Mouse (Mus musculus): ENCODE data around the gene Cabp7. TPM values are rescaled to one million over a fixed set of nuclear protein-coding genes. Genes with fewer than 3 reads are reported as not detected.
"Not testable (repeated sequence)": the region's sequence is repeated elsewhere in the genome, so short reads cannot be mapped to it uniquely, and the experiment has no call there.

The Cabp7 gene
- polyA plus RNA-seq, 1 experiment from 2014 or later: 1.4 TPM

- no peak for DNase-seq (ENCODE audit: low spot score)
- Histone ChIP-seq H3K27ac (no peak overlapping the region), H3K9me3 (no peaks in the 10 kb centered on the region), H3K4me3 (no peak overlapping the region), H3K4me1 (replicated peaks) (peaks cover 14% of the 10 kb centered on the region), H3K27me3 (ENCODE audit: insufficient read depth, poor library complexity, severe bottlenecking) (no peaks in the 10 kb centered on the region), H3K36me3 (peaks cover 27% of the 10 kb centered on the region)
- WGBS: 89% methylated on average over 9 of the region's 9 CpGs
Measured at GRCm38 (mm10) chr11:4719961-4720360, 26.6 kb downstream of the Cabp7 start.

- no peaks in the 10 kb centered on the region for H3K9me3 ChIP-seq
- 86% methylated on average over 5 of the region's 5 CpGs for WGBS
- no peak for DNase-seq (ENCODE audit: low spot score)
- H3K4me3 ChIP-seq: no peak overlapping the region
- H3K4me1 ChIP-seq (replicated peaks): peaks cover 14% of the 10 kb centered on the region
- no peak overlapping the region for H3K27ac ChIP-seq
- H3K36me3 ChIP-seq: peaks cover 13% of the 10 kb centered on the region
- H3K27me3 ChIP-seq (ENCODE audit: insufficient read depth, poor library complexity, severe bottlenecking): no peaks in the 10 kb centered on the region
Measured at GRCm38 (mm10) chr11:4718548-4718947, 28.0 kb downstream of the Cabp7 start.

GRCm38 (mm10) chr11:4716530-4717236 is 29.9 kb downstream of the Cabp7 start:
- no peak for DNase-seq (ENCODE audit: low spot score)

GRCm38 (mm10) chr11:4715596-4715995 is 31.0 kb downstream of the Cabp7 start:
- H3K4me3 ChIP-seq: no peak overlapping the region
- peaks cover 9% of the 10 kb centered on the region for H3K4me1 ChIP-seq (replicated peaks)
- H3K27ac ChIP-seq: no peak overlapping the region
- H3K36me3 ChIP-seq: no peaks in the 10 kb centered on the region
- no peaks in the 10 kb centered on the region for H3K27me3 ChIP-seq (ENCODE audit: insufficient read depth, poor library complexity, severe bottlenecking)
- WGBS: 88% methylated on average over 4 of the region's 4 CpGs
- no peaks in the 10 kb centered on the region for H3K9me3 ChIP-seq
- DNase-seq (ENCODE audit: low spot score): no peak

More at GRCm38 (mm10) chr11:4716530-4717236, 29.9 kb downstream of the Cabp7 start:
- Histone ChIP-seq H3K4me3 (no peak overlapping the region), H3K9me3 (no peaks in the 10 kb centered on the region), H3K4me1 (replicated peaks) (peaks cover 14% of the 10 kb centered on the region), H3K36me3 (no peaks in the 10 kb centered on the region), H3K27me3 (ENCODE audit: insufficient read depth, poor library complexity, severe bottlenecking) (no peaks in the 10 kb centered on the region), H3K27ac (no peak overlapping the region)
- 90% methylated on average over 5 of the region's 5 CpGs for WGBS

- Histone ChIP-seq H3K4me3 (no peak overlapping the region), H3K9me3 (no peaks in the 10 kb centered on the region), H3K27me3 (ENCODE audit: insufficient read depth, poor library complexity, severe bottlenecking) (no peaks in the 10 kb centered on the region), H3K36me3 (no peaks in the 10 kb centered on the region), H3K27ac (no peak overlapping the region), H3K4me1 (replicated peaks) (peaks cover 3% of the 10 kb centered on the region)
- WGBS: 88% methylated on average over 4 of the region's 4 CpGs
- DNase-seq (ENCODE audit: low spot score): no peak
Measured at GRCm38 (mm10) chr11:4714727-4715126, 31.9 kb downstream of the Cabp7 start.

- no peak for DNase-seq (ENCODE audit: low spot score)
Measured at GRCm38 (mm10) chr11:4712822-4713221, 33.8 kb downstream of the Cabp7 start.

GRCm38 (mm10) chr11:4710188-4710587 is 36.4 kb downstream of the Cabp7 start:
- WGBS: 89% methylated on average over 4 of the region's 4 CpGs
- not testable (repeated sequence) for H3K27ac ChIP-seq; H3K4me1 ChIP-seq (replicated peaks); H3K27me3 ChIP-seq (ENCODE audit: insufficient read depth, poor library complexity, severe bottlenecking); H3K36me3 ChIP-seq; H3K4me3 ChIP-seq; H3K9me3 ChIP-seq; DNase-seq (ENCODE audit: low spot score)

More at GRCm38 (mm10) chr11:4712822-4713221, 33.8 kb downstream of the Cabp7 start:
- H3K27me3 ChIP-seq (ENCODE audit: insufficient read depth, poor library complexity, severe bottlenecking): no peaks in the 10 kb centered on the region
- no peak overlapping the region for H3K27ac ChIP-seq
- no peaks in the 10 kb centered on the region for H3K9me3 ChIP-seq
- no peaks in the 10 kb centered on the region for H3K36me3 ChIP-seq
- H3K4me1 ChIP-seq (replicated peaks): no peaks in the 10 kb centered on the region
- no peak overlapping the region for H3K4me3 ChIP-seq

- Histone ChIP-seq H3K27ac (peak overlapping the region; percentile 87; the same call in 1 of the 2 replicates), H3K36me3 (peaks cover 25% of the 10 kb centered on the region), H3K27me3 (ENCODE audit: insufficient read depth, poor library complexity, severe bottlenecking) (no peaks in the 10 kb centered on the region), H3K9me3 (no peaks in the 10 kb centered on the region), H3K4me1 (replicated peaks) (peaks cover 18% of the 10 kb centered on the region), H3K4me3 (peak overlapping the region; percentile 68)
- DNase-seq (ENCODE audit: low spot score): no peak
- 10% methylated on average over 4 of the region's 4 CpGs for WGBS
Measured at GRCm38 (mm10) chr11:4705178-4705577, 41.4 kb downstream of the Cabp7 start.

- peak; percentile 91 for DNase-seq (ENCODE audit: low spot score)
- Histone ChIP-seq H3K4me3 (peak within 1 kb of the TSS; percentile 68), H3K27me3 (ENCODE audit: insufficient read depth, poor library complexity, severe bottlenecking) (no peaks in the 10 kb centered on the region), H3K4me1 (replicated peaks) (peaks cover 18% of the 10 kb centered on the region), H3K9me3 (no peaks in the 10 kb centered on the region), H3K27ac (peak within 1 kb of the TSS; percentile 87), H3K36me3 (peaks cover 33% of the 10 kb centered on the region)
- WGBS: under 1% methylated on average over 47 of the region's 47 CpGs
Measured at GRCm38 (mm10) chr11:4704072-4704964, 42.3 kb downstream of the Cabp7 start, which contains the start of the genes Uqcr10 and Zmat5. TSS of gene Uqcr10 (minus strand) at chr11:4704342. TSS of gene Zmat5 (plus strand) at chr11:4704678.

GRCm38 (mm10) chr11:4703688-4704071 is 42.9 kb downstream of the Cabp7 start:
- DNase-seq (ENCODE audit: low spot score): no peak
- H3K27me3 ChIP-seq (ENCODE audit: insufficient read depth, poor library complexity, severe bottlenecking): no peaks in the 10 kb centered on the region
- peak overlapping the region; percentile 68 for H3K4me3 ChIP-seq
- H3K36me3 ChIP-seq: peaks cover 33% of the 10 kb centered on the region
- no peaks in the 10 kb centered on the region for H3K9me3 ChIP-seq
- peak overlapping the region; percentile 87 for H3K27ac ChIP-seq
- WGBS: 6% methylated on average over 12 of the region's 12 CpGs
- peaks cover 18% of the 10 kb centered on the region for H3K4me1 ChIP-seq (replicated peaks)

- peaks cover 33% of the 10 kb centered on the region for H3K36me3 ChIP-seq
- DNase-seq (ENCODE audit: low spot score): no peak
- H3K27ac ChIP-seq: no peak overlapping the region
- no peaks in the 10 kb centered on the region for H3K9me3 ChIP-seq
- H3K4me3 ChIP-seq: no peak overlapping the region
- H3K4me1 ChIP-seq (replicated peaks): peaks cover 18% of the 10 kb centered on the region
- WGBS: 87% methylated on average over 8 of the region's 8 CpGs
- no peaks in the 10 kb centered on the region for H3K27me3 ChIP-seq (ENCODE audit: insufficient read depth, poor library complexity, severe bottlenecking)
Measured at GRCm38 (mm10) chr11:4700726-4701125, 45.9 kb downstream of the Cabp7 start.

- H3K27ac ChIP-seq: no peak overlapping the region
- WGBS: 67% methylated on average over 7 of the region's 7 CpGs
- no peaks in the 10 kb centered on the region for H3K27me3 ChIP-seq (ENCODE audit: insufficient read depth, poor library complexity, severe bottlenecking)
- no peaks in the 10 kb centered on the region for H3K9me3 ChIP-seq
- H3K36me3 ChIP-seq: peaks cover 29% of the 10 kb centered on the region
- DNase-seq (ENCODE audit: low spot score): no peak
- H3K4me3 ChIP-seq: no peak overlapping the region
- H3K4me1 ChIP-seq (replicated peaks): no peaks in the 10 kb centered on the region
Measured at GRCm38 (mm10) chr11:4697043-4697983, 49.3 kb downstream of the Cabp7 start.
